Comparison of ENCODE assay signal across 8 mouse cellular contexts in the genomic region with DNA sequence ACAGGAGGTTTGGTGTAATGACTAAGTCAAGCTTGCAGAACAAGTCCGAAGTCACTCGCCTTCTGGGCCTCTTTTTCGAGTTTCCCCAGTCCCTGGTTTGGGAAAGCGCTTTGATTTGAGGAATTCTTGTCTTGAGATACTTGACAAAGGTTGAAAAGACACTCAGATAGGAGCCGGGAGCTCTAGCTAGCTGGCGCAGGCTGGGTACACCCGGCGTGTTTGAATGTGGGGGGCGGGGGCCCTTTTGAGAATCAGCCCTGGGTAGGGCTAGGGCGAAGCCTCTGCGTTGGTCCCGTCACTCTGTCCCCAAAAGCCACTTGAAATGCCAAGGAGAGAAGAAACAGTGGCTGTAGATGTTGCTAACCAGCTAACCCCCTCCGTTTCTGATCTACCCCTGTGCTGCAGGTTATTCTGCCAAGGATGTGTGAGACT.
DNase-seq lines count a peak whose midpoint lies in the region; ATAC-seq and TF ChIP-seq lines count a peak whose summit lies in the region.

No protein-coding gene starts in this region.

- in situ Hi-C loops in ES-E14 (cut with MboI; ENCODE audit: low sequenced_read_pairs in 2 of 2, unreplicated experiment in 2 of 2): no loop called here

- no peak overlapping the region for H3K9ac ChIP-seq in heart, embryonic 11.5 days (ENCODE audit: low read depth, low read length)
- peak overlapping the region; percentile 59; the same call in 1 of the 2 replicates for H3K9ac ChIP-seq in ES-E14 (ENCODE audit: insufficient read depth, low read depth, low read length, poor library complexity, severe bottlenecking)
- H3K9ac ChIP-seq in hindbrain, embryonic 11.5 days (ENCODE audit: low read depth, low read length): peak overlapping the region; percentile 69
- peak overlapping the region; percentile 68 for H3K9ac ChIP-seq in midbrain, embryonic 12.5 days (replicated peaks)

- H3K4me3 ChIP-seq in heart, embryonic 11.5 days (ENCODE audit: low read depth, low read length): peak overlapping the region; percentile 58
- peak overlapping the region; percentile 73 to 79 for H3K4me3 ChIP-seq in ES-E14 (ENCODE audit: insufficient read depth in 1 of 2, low read depth in 1 of 2, low read length in 2 of 2, poor library complexity in 1 of 2, severe bottlenecking in 1 of 2)
- H3K4me3 ChIP-seq in hindbrain, embryonic 11.5 days (ENCODE audit: low read depth, low read length): peak overlapping the region; percentile 53
- peak overlapping the region; percentile 62 for H3K4me3 ChIP-seq in midbrain, embryonic 12.5 days

- WGBS in heart, embryonic 11.5 days (ENCODE audit: insufficient replicate concordance): 2% methylated on average over 13 of the region's 13 CpGs
- under 1% methylated on average over 13 of the region's 13 CpGs for WGBS in hindbrain, embryonic 11.5 days
- under 1% methylated on average over 13 of the region's 13 CpGs for WGBS in midbrain, embryonic 12.5 days

- H3K4me2 ChIP-seq in heart, embryonic 11.5 days: peak overlapping the region; percentile 96
- H3K4me2 ChIP-seq in hindbrain, embryonic 11.5 days (replicated peaks; ENCODE audit: low read depth, low read length): peak overlapping the region; percentile 91
- peak overlapping the region; percentile 87 for H3K4me2 ChIP-seq in midbrain, embryonic 12.5 days (replicated peaks)

- no peaks in the 10 kb centered on the region for H3K36me3 ChIP-seq in heart, embryonic 11.5 days (ENCODE audit: control insufficient read depth, insufficient read depth, low read length)
- no peaks in the 10 kb centered on the region for H3K36me3 ChIP-seq in ES-E14 (ENCODE audit: control insufficient read depth, insufficient read depth, low read length, poor library complexity, severe bottlenecking)
- no peaks in the 10 kb centered on the region for H3K36me3 ChIP-seq in hindbrain, embryonic 11.5 days (ENCODE audit: control insufficient read depth, insufficient read depth, low read length)
- H3K36me3 ChIP-seq in midbrain, embryonic 12.5 days: no peaks in the 10 kb centered on the region

- ATAC-seq in heart, embryonic 11.5 days (replicated peaks; ENCODE audit: insufficient number of reproducible peaks, low FRiP score, low TSS enrichment): no peak
- ATAC-seq in hindbrain, embryonic 11.5 days (ENCODE audit: low FRiP score): no peak
- ATAC-seq in midbrain, embryonic 12.5 days (ENCODE audit: low FRiP score, low read depth): no peak

- DNase-seq in heart, postnatal 4 days: no peak
- no peak for DNase-seq in ES-E14 (ENCODE audit: low read depth, low spot score)
- DNase-seq in hindbrain, embryonic 11.5 days (ENCODE audit: low spot score): no peak
- DNase-seq in adrenal gland, postnatal 14 days: no peak
- DNase-seq in layer of hippocampus, postnatal 25 days (ENCODE audit: extremely low spot score in 1 of 2, low spot score in 1 of 2): no peak
- DNase-seq in spleen, postnatal 14 days (ENCODE audit: low spot score in 2 of 2): no peak

- no peak overlapping the region for H3K27ac ChIP-seq in heart, embryonic 11.5 days (ENCODE audit: low read depth, low read length)
- H3K27ac ChIP-seq in ES-E14 (ENCODE audit: insufficient read depth, low read depth, low read length, poor library complexity, severe bottlenecking): no peak overlapping the region
- no peak overlapping the region for H3K27ac ChIP-seq in hindbrain, embryonic 11.5 days (ENCODE audit: low read depth, low read length)
- H3K27ac ChIP-seq in midbrain, embryonic 12.5 days (replicated peaks): 0 out of 2 replicates have a peak overlapping the region, but pooled peaks have one; percentile 58

- no peaks in the 10 kb centered on the region for H3K9me3 ChIP-seq in heart, embryonic 11.5 days (replicated peaks; ENCODE audit: control insufficient read depth, low read length)
- H3K9me3 ChIP-seq in ES-E14 (ENCODE audit: control insufficient read depth, insufficient read depth, low read depth, low read length): no peaks in the 10 kb centered on the region
- no peaks in the 10 kb centered on the region for H3K9me3 ChIP-seq in hindbrain, embryonic 11.5 days (ENCODE audit: control insufficient read depth, low read length)
- H3K9me3 ChIP-seq in midbrain, embryonic 12.5 days: no peaks in the 10 kb centered on the region

- peaks cover 9% of the 10 kb centered on the region for H3K4me1 ChIP-seq in heart, embryonic 11.5 days (ENCODE audit: control insufficient read depth, insufficient read depth, low read length)
- H3K4me1 ChIP-seq in ES-E14 (ENCODE audit: control insufficient read depth in 2 of 2, insufficient read depth in 2 of 2, low read length in 2 of 2, poor library complexity in 1 of 2): peaks cover 4 to 15% of the 10 kb centered on the region in 2 experiments; a peak in 3 of 4 replicates
- peaks cover 4% of the 10 kb centered on the region for H3K4me1 ChIP-seq in hindbrain, embryonic 11.5 days (replicated peaks; ENCODE audit: control insufficient read depth, insufficient read depth, low read length)
- peaks cover 32% of the 10 kb centered on the region for H3K4me1 ChIP-seq in midbrain, embryonic 12.5 days

- H3K27me3 ChIP-seq in heart, embryonic 11.5 days (ENCODE audit: control insufficient read depth, insufficient read depth, low read length): peaks cover 71% of the 10 kb centered on the region
- H3K27me3 ChIP-seq in hindbrain, embryonic 11.5 days (ENCODE audit: control insufficient read depth, insufficient read depth, low read length): peaks cover 56% of the 10 kb centered on the region
- H3K27me3 ChIP-seq in midbrain, embryonic 12.5 days: peaks cover 90% of the 10 kb centered on the region

TF ChIP-seq in ES-E14, 5 proteins besides CTCF, POLR2A, EP300 and RAD21:
- TF ChIP-seq CHD2 (IDR thresholded peaks at IDR 0.05; ENCODE audit: low read depth, low read length): no peak
- no peak for TF ChIP-seq ZC3H11A (IDR thresholded peaks at IDR 0.05; ENCODE audit: borderline replicate concordance, low read depth, low read length)
- no peak for TF ChIP-seq HCFC1 (IDR thresholded peaks at IDR 0.05; ENCODE audit: borderline replicate concordance, insufficient read depth, low read length)
- TF ChIP-seq MAFK (IDR thresholded peaks at IDR 0.05; ENCODE audit: insufficient read depth, low read depth, low read length): no peak
- TF ChIP-seq ZNF384 (IDR thresholded peaks at IDR 0.05; ENCODE audit: low read depth, low read length): no peak
